9 mouse cellular contexts compared by ENCODE assay signal in genomic region chr2:178513636-178514071, GRCm38 (mm10).
DNase-seq lines count a peak whose midpoint lies in the region; ATAC-seq and TF ChIP-seq lines count a peak whose summit lies in the region.
"Had no signal": no experiment of that assay in that cellular context is flagged by ENCODE, and none has a peak within 500 bp of the region (broad histone marks: within the 10 kb centered on the region; RNA-seq: fewer than 3 reads in every experiment).

No protein-coding gene starts in this region.

- no peak overlapping the region for H3K9ac ChIP-seq in intestine, embryonic 16.5 days (ENCODE audit: low read depth, low read length)
- no peak overlapping the region for H3K9ac ChIP-seq in intestine, postnatal 0 days (ENCODE audit: low read depth, low read length)
- H3K9ac ChIP-seq in forebrain, embryonic 15.5 days (replicated peaks), result no peak overlapping the region
- H3K9ac ChIP-seq in liver, postnatal 0 days (replicated peaks), result no peak overlapping the region

- no peak overlapping the region for H3K4me3 ChIP-seq in intestine, embryonic 16.5 days (ENCODE audit: low read length)
- H3K4me3 ChIP-seq in intestine, postnatal 0 days (ENCODE audit: low read depth, low read length), result no peak overlapping the region
- H3K4me3 ChIP-seq in forebrain, embryonic 15.5 days, result no peak overlapping the region
- H3K4me3 ChIP-seq in limb, embryonic 10.5 days, result peak overlapping the region; percentile 27
- no peak overlapping the region for H3K4me3 ChIP-seq in liver, postnatal 0 days (ENCODE audit: low read depth, low read length)
- H3K4me3 ChIP-seq: myocyte had no signal

- ATAC-seq in intestine, embryonic 16.5 days, result peak; percentile 17; the same call in 1 of the 2 replicates
- ATAC-seq in intestine, postnatal 0 days, result no peak
- peak; percentile 87 for ATAC-seq in forebrain, embryonic 15.5 days (replicated peaks)
- ATAC-seq in liver, postnatal 0 days, result no peak

- H3K27me3 ChIP-seq in intestine, embryonic 16.5 days (replicated peaks; ENCODE audit: control insufficient read depth, insufficient read depth, low read length), result no peaks in the 10 kb centered on the region
- 0 out of 2 replicates have a peak, but pooled peaks cover 5% of the 10 kb centered on the region for H3K27me3 ChIP-seq in intestine, postnatal 0 days (replicated peaks; ENCODE audit: control insufficient read depth, insufficient read depth, low read length)
- H3K27me3 ChIP-seq in forebrain, embryonic 15.5 days, result no peaks in the 10 kb centered on the region
- H3K27me3 ChIP-seq in limb, embryonic 10.5 days (ENCODE audit: low read depth, poor library complexity, severe bottlenecking), result no peaks in the 10 kb centered on the region
- H3K27me3 ChIP-seq in liver, postnatal 0 days (ENCODE audit: insufficient read depth, low read length), result no peaks in the 10 kb centered on the region

- peak; percentile 43 for DNase-seq in brain, embryonic 18.5 days (ENCODE audit: low read depth, low spot score)
- peak; percentile 66 for DNase-seq in limb, embryonic 10.5 days (ENCODE audit: low spot score)
- DNase-seq in adrenal gland, adult 18-20 months (ENCODE audit: low spot score in 2 of 2), result no peak
- DNase-seq in liver, postnatal 0 days, result no peak
- DNase-seq in yolk sac, embryonic 10.5 days (ENCODE audit: low spot score), result no peak

- no peak overlapping the region for H3K27ac ChIP-seq in intestine, embryonic 16.5 days (ENCODE audit: low read length)
- no peak overlapping the region for H3K27ac ChIP-seq in intestine, postnatal 0 days (ENCODE audit: low read depth, low read length)
- peak overlapping the region; percentile 25 for H3K27ac ChIP-seq in forebrain, embryonic 15.5 days (replicated peaks)
- H3K27ac ChIP-seq in limb, embryonic 10.5 days, result peak overlapping the region; percentile 85
- H3K27ac ChIP-seq in liver, postnatal 0 days (ENCODE audit: low read depth), result no peak overlapping the region

- 46% methylated on average over 16 of the region's 16 CpGs for WGBS in intestine, embryonic 16.5 days
- 59% methylated on average over 16 of the region's 16 CpGs for WGBS in intestine, postnatal 0 days
- 44% methylated on average over 16 of the region's 16 CpGs for WGBS in forebrain, embryonic 15.5 days
- WGBS in limb, embryonic 10.5 days, result 42% methylated on average over 16 of the region's 16 CpGs
- WGBS in liver, postnatal 0 days (ENCODE audit: insufficient replicate concordance), result 67% methylated on average over 16 of the region's 16 CpGs

- peaks cover 4% of the 10 kb centered on the region; the same call in 1 of the 2 replicates for H3K4me1 ChIP-seq in intestine, embryonic 16.5 days (ENCODE audit: control insufficient read depth, insufficient read depth, low read length)
- H3K4me1 ChIP-seq in intestine, postnatal 0 days (replicated peaks; ENCODE audit: control insufficient read depth, insufficient read depth, low read length), result no peaks in the 10 kb centered on the region
- peaks cover 8% of the 10 kb centered on the region for H3K4me1 ChIP-seq in forebrain, embryonic 15.5 days
- H3K4me1 ChIP-seq in limb, embryonic 10.5 days, result peaks cover 54% of the 10 kb centered on the region
- H3K4me1 ChIP-seq in liver, postnatal 0 days (ENCODE audit: insufficient read depth), result peaks cover 3% of the 10 kb centered on the region; the same call in 1 of the 2 replicates

- no peak for TF ChIP-seq CTCF in intestine, postnatal 0 days (IDR thresholded peaks at IDR 0.05; ENCODE audit: low read depth)
- TF ChIP-seq CTCF in liver, postnatal 0 days (IDR thresholded peaks at IDR 0.05; ENCODE audit: low read depth), result no peak

- no peak overlapping the region for H3K4me2 ChIP-seq in intestine, embryonic 16.5 days (ENCODE audit: low read depth, low read length)
- no peak overlapping the region for H3K4me2 ChIP-seq in intestine, postnatal 0 days (replicated peaks; ENCODE audit: low read depth)
- H3K4me2 ChIP-seq in forebrain, embryonic 15.5 days (replicated peaks), result no peak overlapping the region
- H3K4me2 ChIP-seq in liver, postnatal 0 days (ENCODE audit: low read depth, low read length), result no peak overlapping the region

- H3K9me3 ChIP-seq in intestine, embryonic 16.5 days (ENCODE audit: control insufficient read depth, low read length), result no peaks in the 10 kb centered on the region
- no peaks in the 10 kb centered on the region for H3K9me3 ChIP-seq in intestine, postnatal 0 days (ENCODE audit: control insufficient read depth)
- H3K9me3 ChIP-seq in forebrain, embryonic 15.5 days, result no peaks in the 10 kb centered on the region
- H3K9me3 ChIP-seq in limb, embryonic 10.5 days (replicated peaks), result no peaks in the 10 kb centered on the region
- no peaks in the 10 kb centered on the region for H3K9me3 ChIP-seq in liver, postnatal 0 days (ENCODE audit: low read length)

- no peak for TF ChIP-seq EP300 in liver, postnatal 0 days (IDR thresholded peaks at IDR 0.05; ENCODE audit: low read depth)

- H3K36me3 ChIP-seq in intestine, embryonic 16.5 days (ENCODE audit: control insufficient read depth, insufficient read depth, low read length), result no peaks in the 10 kb centered on the region
- H3K36me3 ChIP-seq in intestine, postnatal 0 days (ENCODE audit: control insufficient read depth, insufficient read depth), result no peaks in the 10 kb centered on the region
- no peaks in the 10 kb centered on the region for H3K36me3 ChIP-seq in forebrain, embryonic 15.5 days
- H3K36me3 ChIP-seq in limb, embryonic 10.5 days, result no peaks in the 10 kb centered on the region
- no peaks in the 10 kb centered on the region for H3K36me3 ChIP-seq in liver, postnatal 0 days (replicated peaks; ENCODE audit: insufficient read depth, low read length)

Comparison
In these comparisons a context has a peak if more than half of its experiments do, and no peak if none do; other contexts are left out.
1. ATAC-seq: peak in intestine, embryonic 16.5 days (single experiment) and forebrain, embryonic 15.5 days (single experiment); none in intestine, postnatal 0 days (single experiment) and liver, postnatal 0 days (single experiment).
2. H3K27ac ChIP-seq: peak in forebrain, embryonic 15.5 days (single experiment) and limb, embryonic 10.5 days (single experiment); none in intestine, embryonic 16.5 days (single experiment), intestine, postnatal 0 days (single experiment) and liver, postnatal 0 days (single experiment).
3. DNase-seq: peak in brain, embryonic 18.5 days (single experiment) and limb, embryonic 10.5 days (single experiment); none in adrenal gland, adult 18-20 months (0 of 2), liver, postnatal 0 days (single experiment) and yolk sac, embryonic 10.5 days (single experiment).